Mouse (Mus musculus): ENCODE data around the gene Slc38a4.

Slc38a4 gene

DNA sequence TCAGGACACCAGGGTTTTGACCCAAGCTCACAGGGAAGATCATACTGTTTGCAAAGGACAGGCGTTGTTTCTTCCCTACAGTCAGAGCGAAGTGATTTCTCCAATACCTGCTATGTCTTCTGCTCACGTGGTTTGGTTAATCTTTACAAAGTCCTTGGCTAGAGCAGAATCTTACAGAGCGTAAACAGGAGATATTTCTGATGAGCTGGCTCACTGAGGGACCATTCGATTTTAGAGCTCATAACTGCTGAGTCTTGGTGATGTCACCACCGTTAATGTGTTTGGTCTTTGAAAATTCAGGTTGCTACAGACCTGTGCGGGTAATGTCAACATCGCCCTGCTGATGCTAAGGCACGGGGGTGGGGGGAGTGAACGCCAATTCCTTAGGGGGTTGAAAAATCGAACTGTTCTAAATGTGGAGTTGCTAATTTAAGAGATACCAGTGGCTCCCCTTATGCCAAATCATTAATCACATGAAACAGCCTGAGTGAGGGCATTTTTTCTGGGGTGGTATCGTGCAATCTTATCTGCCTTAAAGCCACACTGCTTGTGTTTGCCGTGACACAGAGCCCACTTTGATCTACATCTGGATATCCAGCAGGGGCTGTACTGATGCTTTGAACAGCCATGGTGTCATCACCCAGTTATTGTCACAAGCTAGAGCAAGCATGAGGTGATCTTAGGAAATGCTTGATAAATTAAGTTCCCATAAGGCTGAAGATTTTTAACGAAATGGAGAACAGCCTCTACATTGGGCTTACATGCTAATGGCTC is 44.0 kb downstream of the Slc38a4 start:
- no peak for DNase-seq

DNA sequence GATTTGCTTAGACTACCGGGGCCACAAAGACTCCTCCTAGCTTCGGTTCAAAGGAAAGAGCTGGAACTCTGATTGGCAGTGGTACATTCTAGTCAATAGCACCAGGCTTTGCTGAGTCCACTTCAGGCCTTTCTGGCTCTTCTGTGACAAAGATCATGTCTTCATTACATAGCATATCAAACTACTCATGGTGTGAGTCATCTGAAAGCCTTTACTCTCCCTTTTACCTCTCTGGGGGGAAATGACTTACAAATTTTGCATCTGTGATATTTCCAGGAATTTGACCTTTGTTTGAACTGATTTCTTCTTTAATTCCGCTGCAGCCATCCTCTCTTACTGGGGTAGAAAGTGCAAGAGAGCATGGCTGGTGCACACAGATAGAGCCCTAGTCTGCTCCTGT is 46.5 kb downstream of the Slc38a4 start:
- DNase-seq = no peak

DNA sequence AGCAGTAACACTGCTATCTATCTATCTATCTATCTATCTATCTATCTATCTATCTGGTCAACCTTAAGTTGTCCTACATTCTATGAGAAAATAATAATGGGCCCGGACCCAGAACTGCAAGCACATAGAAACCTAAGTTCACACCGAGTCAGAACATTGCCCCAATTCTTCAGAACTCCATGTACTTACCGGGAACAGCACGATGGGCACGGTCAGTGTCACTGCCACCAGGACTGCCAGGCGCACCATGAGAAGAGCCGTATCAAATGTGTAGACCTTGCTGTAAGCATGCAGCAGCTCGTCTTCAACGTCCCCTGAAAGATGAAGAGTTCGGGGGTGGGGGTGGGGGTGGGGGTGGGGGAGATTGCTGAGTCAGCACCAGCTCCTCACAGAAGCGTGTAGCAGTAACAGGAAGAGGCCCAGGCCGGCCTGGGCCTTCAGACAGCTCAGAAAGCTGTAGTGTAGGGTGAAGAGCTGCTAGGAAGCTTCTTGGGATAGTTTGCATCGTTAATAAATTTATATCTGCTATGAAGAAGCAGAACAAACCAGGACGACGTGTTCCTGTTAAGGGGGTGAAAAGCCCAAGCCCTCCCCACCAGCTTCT is 50.0 kb downstream of the Slc38a4 start:
- no peak for DNase-seq

DNA sequence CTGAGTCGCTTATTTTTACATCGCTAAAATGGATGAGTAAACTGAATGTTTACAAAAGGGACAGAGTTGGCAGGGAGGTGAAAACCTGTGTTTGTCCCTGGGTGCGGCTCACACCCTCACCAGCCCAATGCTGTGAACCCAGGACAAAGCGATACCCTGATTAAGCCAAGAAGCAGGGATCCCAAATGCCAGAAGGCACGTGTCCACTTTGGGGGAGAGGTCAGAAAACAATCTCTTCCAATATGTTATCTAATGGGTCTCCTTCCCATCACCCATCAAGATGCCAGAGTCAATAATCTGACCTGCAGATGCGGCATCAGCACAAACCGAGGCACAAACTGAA is 51.3 kb downstream of the Slc38a4 start:
- DNase-seq = no peak

DNA sequence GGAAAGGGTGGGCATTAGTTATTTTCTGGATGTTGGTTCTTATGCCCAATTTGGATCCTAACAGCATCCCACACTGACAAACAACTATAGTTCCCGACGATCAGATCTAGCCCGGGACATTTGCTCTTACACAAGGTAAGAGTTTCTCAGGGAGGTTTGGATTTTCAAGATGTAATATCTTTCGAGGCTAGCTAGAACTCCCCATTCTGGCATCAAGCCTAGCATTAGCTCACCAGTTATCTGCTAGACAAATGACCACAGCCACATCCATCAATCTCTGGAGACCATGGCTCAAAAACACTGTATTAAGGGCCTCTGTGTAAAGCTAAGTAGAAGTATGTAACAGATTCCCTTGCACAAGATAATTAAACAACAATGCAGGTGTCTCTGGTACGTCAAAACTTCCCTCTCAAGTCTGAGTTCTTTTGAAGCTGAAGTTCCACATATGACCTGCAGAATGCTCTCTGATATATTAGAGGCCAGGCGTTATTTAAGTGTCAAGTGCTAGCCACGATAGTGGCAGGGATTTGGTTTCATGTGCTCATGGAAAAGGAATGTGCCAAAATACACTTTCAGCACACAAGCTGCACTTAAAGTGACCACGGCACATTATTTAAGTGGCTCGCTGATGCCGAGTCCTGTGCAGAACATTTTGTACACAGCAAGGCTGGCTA is 51.8 kb downstream of the Slc38a4 start:
- no peak for DNase-seq

DNA sequence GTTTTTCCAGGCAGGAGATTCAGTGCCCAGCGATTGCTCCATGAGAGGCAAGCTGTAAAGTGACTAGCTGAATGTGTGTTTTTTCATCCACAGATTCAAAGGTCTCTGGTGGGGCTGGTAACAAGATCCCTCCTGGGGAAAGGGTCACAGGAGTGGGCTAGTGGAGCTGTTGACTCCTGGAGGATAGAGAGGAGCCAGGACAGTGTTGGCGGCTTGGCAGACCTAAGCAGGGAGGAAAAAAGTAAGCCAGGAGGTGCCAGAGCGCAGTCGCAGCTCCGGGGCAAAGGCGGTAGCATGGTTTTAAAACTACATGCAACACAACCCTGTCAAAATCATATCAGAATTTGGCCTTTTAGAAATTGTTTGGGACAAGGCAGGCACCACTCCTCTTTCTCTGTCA is 52.6 kb downstream of the Slc38a4 start:
- no peak for DNase-seq

DNA sequence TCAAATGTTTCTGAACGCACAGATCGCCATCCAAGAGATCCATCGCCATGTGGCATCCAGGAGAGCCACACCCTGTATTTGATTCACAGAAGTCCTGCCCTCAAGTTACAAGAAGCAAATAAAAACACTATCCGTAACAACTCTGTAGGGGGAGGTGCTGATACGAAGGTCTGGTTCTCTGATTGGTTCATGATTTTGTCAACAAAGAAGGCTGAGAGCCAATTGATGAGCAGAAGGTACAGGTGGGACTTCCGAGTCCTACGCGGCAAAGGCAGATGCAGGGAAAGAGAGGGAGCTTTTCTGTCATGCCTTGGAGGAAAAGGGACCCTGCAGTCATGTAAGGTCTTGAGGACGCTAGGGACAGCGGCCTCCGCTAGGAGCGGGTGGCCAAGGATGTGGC is 53.0 kb downstream of the Slc38a4 start:
- DNase-seq = no peak

DNA sequence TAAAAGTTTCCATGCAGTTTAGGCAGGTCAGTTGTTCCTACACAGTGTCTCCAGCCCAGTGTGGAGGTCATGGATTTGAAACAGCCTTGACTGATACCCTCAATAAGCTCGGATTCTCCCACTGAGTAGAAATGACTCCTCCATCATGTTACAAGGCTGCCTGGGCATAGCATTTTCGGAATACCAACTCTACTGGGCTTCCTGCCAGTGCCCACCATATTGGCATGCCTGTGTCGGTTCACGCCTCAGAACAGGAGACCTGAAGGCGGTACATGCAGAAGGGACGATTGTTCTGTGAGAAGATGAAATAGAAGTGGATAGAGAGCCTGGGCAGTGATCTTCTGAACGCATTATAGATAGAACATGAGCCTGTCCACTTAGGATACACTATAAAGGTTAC is 53.9 kb downstream of the Slc38a4 start:
- no peak for DNase-seq

DNA sequence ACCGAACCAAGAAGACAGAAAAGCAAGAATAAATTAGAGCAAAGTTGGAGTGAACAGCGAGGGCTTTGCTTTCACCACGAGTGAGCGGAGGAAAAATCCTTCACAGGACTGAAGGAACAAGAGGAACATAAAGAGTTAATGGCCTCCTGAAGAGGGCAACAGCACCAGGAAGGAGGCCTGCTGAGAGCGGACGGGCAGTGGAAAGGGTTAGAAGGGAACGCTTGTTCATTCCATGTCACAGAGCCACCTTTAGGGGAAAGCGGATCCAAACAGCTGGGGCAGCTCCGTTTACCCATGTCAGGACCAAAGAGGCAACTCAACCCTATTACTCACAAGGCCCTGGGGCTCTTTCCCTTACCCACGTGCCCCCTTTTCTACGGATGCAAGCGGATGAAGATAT is 54.3 kb downstream of the Slc38a4 start:
- DNase-seq = no peak

DNA sequence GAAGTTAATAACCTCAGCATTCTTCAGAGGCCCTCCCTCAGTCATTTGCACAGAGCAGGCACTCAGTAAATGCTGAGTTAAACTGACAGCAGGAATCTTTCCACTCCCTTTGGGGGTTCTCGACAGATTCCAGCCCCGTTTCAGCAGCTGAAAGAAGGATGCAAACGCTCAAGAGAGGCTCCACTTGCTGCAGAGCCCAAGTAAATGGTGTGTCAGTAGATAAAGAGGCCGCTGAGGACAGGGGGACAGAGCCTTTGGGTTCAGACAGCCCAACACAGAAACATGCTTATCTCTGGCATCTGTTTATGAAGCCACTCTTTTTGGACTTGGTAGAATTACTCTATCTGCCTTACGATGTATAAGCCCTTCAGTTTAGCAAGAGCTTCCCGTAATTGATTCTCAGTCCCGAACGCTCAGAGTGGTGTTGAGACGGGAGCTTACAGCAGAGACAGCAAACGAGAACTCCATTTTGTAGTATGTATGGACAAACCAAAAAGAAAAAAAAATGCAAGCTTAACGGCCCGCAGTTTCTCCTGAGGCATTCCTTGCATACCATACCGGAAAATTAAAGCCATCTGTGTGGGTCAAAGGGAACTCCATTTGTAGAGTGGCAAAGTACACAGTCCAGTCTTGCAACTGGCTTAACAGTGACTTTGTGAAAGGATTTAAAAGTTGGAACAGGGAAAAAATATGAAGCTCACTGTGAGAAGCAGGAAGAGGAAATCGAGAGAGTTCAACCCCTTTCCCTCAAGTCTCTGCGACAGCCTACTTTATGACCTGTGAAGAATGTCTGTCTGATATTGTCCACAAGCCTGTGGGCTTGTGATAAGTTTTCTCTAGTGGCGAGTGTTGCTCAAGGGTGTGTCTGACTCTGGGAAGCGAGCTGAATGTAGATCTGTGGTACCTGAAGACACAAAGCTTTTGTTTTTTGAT is 55.2 kb downstream of the Slc38a4 start:
- no peak for DNase-seq

DNA sequence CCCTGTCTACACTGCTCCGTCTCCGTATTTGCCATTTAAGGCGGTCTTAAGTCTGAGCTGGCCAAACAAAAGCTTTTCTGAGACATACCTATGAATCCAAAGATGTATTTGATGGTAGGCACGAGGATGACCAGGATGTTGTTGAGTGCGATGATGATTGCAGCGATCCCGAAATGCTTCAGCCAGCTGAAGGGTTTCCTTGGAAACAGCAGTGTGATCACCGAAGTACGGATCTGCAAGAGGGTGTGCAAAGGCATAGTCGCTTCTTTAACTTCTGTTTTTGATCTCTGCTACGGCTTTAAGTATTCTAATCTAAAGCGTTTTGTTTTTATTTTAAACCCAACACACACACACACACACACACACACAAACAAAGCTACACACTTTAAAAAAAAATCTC is 56.4 kb downstream of the Slc38a4 start:
- DNase-seq = no peak

DNA sequence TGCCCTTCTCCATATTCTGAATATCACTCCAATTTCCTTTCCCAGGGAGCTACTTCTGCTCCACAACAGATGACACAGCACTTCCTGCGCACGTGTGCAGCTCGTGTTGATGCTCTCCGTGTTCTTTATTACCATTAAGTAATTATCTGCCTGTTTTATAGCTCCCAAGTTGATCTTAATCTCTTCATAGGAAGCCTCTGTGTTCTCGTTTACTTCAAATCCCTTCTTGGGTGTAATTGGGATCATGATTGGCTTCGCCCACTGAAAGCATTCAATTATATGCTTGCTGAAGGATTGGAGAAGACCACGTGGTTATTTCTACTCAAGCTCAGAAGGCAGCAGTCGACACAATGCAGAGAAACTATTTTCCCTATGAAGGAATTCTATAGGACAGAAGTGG is 70.1 kb downstream of the Slc38a4 start:
- no peak for DNase-seq

DNA sequence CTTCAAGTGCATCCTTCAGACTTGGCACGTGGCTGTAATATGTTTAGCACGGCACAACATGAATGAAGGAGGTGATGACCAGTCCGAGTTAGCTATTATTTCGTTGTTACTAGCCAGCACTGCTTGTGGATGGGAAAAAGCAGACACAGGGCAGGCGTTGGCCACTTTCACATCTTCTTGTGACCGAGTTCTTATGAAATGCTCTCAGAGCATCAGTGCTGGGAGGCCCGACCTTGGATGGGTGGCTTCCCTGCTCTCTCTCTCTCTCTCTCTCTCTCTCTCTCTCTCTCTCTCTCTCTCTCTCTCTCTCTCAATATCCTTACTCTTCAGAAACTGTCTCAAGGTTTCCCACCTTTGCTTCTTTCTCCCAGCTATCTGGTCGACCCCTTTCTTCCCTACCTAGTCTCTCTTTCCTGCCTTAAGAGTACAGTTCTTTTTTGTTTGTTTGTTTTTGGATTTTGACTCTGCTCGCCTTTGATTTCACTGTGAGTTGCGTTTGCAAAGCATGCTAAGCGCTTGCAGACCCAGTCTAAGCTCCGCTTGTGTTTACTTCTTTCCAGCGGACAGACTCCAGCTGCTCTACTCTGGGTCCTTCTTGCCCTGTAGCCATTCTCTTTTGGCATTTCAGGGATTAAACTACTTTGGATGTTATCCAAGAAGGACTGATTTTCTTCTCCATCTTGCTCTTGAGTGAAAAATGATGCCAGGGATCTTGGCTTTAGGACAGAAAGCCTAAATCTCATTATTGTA is 72.0 kb downstream of the Slc38a4 start:
- DNase-seq = no peak

DNA sequence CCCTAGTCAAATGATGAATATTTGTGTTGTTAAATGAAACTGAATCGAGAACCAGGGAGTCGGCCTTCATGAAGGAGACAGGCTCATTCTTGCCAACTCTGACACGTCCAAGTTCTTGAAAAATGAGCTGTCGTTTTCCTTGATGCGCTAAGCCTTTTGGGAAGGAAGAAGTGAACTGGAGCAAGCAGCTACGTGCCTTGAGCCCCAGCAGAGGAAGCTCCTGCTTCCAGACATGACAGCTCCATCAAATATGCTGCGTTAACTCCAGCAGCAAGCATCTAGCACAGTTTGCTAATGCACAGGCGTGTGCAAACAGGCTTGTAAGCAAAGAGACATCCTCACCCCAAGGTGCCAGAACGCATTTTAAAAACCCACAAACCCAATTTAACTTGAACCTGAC is 80.6 kb downstream of the Slc38a4 start:
- DNase-seq = no peak

DNA sequence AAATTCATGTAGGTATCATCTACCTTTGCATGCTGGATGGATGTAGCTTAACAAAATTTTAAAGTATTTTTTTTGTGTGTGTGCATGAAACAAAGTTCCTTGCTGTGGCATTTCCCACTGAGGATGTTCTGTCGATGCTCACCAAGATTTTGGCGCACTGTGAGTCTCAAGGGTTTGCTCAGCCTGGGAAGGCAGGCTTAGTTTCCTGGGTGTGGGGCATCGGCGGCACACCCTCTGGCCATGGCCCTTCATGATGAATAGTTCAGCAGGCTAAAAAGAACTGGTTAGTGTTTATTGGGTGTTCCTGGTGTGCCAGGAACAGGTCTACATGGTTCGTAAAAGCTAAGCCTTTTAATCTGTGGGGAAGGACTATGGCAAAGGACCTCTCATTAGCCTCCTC is 81.6 kb downstream of the Slc38a4 start:
- DNase-seq = no peak

DNA sequence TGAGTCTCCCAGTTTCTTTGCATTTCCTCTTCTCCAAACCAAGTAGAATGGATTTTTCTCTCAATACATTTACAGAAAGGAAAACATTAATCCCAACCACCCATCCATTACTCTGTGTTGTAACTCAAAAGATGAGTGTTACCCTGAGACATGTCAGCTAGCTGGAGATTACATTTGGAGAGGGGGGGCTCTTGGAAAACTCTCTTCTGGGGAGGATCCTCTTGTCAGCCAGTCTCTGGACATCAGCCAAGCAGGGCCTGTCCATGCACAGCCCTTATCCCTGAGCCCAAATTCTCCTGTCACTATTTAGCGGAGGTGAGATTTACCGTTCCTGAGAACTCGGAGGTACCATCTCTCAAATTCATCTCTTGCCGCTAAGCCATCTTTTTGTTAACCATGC is 82.4 kb downstream of the Slc38a4 start:
- DNase-seq = no peak

DNA sequence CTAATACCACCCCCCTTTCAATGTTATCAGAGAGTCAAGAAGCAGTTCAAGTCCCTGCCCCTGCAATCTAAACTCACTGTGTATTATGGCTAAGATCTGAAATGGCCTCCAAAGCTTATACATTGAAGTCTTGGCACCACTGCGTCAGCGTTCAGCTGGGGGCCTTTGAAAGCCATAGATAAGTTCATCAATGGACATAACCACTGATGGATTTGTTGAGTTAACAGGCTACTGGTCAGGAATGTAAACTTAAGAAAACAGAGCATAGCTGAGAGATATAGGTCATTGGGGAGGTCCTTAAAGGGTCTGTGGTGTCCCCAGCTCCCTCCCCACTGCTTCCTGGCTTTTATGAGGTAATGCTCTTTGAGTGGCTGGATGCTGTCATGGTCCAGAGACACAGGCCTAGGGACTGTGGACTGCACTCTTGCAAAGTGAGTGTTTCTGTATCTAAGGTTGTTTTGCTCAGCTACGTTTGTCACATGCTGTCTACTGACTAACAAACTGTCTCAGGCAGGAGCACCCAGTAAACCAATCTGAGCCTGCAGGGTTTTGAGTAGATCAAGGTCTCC is 83.0 kb downstream of the Slc38a4 start:
- DNase-seq = no peak

DNA sequence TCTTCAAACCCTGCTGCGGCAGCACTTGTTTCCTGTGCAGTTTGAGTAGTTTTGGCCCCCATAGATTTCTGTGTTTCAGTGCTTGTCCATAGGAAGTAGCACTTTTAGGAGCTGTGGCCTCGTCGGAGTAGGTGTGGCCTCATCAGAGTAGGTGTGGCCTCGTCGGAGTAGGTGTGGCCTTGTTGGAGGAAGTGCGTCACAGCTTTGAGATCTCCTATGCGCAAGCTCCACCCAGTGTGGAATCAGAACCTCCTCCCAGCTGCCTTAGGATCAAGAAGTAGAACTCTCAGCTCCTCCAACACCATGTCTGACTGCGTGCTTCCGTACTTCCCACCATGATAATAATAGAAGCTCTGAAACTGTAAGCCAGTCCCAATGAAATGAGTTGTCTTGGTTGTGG is 83.8 kb downstream of the Slc38a4 start:
- no peak for DNase-seq

DNA sequence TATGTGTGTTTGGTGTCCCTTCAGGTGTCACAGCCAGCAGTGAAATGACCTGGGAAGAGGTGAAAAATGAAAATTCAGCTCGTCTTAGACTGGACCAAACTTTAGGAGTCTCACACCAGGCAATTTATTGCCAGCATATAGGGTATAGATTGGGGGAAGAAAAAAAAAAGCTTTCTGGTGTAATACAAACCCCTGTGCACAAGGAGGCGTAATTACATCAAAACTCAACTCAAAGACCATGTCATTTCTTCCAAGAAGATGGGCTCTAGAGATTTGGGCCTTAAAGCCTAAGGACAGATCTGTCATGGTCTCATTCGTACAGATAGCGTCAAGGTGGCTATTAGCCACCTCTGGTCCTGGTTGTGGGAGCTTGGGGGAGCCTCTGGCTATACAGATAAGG is 86.0 kb downstream of the Slc38a4 start:
- no peak for DNase-seq

DNA sequence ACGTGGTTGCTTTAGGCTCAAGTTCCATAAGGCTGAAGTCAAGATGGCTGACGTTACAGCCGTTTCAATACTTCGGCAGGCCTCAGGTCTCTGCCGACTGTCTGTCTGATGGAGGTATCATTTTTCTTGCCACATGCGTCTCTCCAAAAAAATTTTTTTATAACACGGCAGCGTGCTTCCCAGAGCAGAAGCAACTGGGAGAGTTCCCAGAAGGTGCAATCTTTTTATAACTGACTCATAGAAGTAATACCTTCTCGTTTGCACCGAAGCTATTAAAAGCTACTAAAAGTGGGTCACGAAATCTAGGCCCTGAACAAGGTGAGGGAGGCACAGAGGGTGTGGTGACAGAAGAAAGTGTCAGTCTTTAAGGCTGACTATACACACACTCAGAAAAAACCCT is 87.0 kb downstream of the Slc38a4 start:
- no peak for DNase-seq

DNA sequence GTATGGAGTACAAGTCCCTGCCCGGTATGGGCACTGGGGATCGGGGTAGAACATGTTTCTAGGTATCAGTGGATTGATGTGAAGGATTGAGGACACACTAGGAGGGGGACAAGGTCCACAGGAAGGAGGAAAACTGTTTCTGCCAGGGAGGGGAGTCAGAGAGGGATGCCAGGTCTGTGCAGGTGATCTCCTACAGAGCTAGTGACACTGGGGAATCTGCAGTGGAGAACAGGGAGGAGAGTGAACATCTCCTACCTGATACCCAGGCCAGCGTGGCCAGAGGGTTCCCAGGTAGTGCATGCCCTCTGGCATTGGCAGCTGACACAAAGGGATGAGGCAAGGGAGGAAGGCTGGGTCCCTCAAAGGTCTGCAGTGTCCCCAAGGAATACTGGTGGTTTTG is 89.4 kb downstream of the Slc38a4 start:
- DNase-seq = no peak

DNA sequence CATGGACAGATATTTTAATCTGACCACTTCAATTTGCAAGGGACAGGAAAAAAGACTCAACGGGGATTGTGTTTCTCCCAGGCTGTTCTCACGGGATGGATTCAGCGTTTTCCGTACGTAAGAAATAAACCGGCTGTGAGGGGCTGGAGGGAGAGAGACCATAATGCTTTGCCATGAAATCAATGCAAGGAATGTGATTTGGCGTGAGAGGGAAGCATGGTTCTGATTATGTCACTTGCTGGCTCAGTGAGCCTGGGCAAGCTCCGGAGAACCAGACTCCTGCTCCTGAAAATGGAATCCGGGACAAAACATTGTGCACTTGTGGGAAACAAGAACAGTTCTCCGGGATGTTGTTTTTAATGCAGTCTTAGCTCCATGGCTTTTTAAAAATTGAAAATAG is 92.0 kb downstream of the Slc38a4 start:
- DNase-seq = no peak
